Mouse (Mus musculus) adrenal gland, adult 10 weeks (tissue): ENCODE data around the gene Mylk4. TPM values are rescaled to one million over a fixed set of nuclear protein-coding genes. Genes with fewer than 3 reads are reported as not detected.

Source experiments
- polyA plus RNA-seq: library from polyadenylated mRNA; stranded (reverse); fragments of 350-450 nt; fragmentation: Illumina TruSeq; extraction: RNeasy Lipid Tissue Mini Kit (QIAGEN cat#74804); gene quantifications from one replicate; pipeline ENCODE4 v1.2.3, GENCODE M21; 2014; ENCODE audit warnings: low read depth, low replicate concordance

Mylk4 gene
- 4.3 TPM for polyA plus RNA-seq

DNA sequence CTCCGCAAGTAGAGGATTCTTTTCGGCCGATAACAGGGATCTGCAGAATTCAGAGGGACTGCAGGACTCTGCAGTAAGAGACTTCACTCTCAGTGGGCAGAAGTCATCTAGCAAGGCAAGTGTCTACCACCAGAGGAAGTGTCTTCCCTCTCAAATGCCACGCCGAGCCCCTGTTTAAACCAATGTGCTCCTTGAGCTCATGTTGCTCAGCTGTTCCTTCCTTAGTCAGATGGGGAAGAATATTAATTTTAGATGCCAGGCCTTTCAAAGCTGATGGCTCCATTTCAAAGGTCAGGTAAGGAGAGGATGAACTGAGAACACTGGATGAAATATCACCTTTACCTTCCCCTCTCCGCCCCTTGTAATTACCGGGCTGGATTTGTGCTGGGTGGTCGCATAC is at the start of gene Mylk4:
Gene Mylk4 (minus strand): TSS at position 139 of the 400 bp plus-strand sequence.

DNA sequence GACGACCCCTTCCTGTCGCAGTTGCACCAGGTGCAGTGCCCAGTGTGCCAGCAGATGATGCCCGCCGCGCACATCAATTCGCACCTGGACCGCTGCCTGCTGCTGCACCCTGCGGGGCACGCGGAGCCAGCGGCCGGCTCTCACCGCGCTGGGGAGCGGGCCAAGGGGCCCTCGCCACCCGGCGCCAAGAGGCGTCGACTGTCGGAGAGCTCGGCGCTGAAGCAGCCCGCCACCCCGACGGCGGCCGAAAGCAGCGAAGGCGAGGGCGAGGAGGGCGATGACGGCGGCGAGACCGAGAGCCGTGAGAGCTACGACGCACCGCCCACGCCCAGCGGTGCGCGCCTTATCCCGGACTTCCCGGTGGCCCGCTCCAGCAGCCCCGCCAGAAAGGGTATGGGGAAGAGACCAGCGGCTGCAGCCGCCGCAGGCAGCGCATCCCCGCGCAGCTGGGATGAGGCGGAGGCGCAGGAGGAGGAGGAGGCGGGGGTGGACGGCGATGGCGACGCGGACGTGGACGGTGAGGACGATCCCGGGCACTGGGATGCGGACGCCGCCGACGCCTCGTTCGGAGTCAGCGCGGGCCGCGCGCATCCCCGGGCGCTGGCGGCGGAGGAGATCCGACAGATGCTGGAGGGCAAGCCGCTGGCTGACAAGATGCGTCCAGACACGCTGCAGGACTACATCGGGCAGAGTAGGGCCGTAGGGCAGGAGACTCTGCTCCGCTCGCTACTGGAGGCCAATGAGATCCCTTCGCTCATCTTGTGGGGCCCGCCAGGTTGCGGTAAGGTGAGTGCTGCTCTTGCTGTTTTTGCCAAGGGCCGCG is 18.7 kb upstream of the Mylk4 start, which contains the start of gene D930007J09Rik:
Gene D930007J09Rik (minus strand): TSS at position 591 of the 823 bp plus-strand sequence.

GRCm38 (mm10) chr13:32801693-32802221 is 18.0 kb upstream of the Mylk4 start, which contains the start of gene Wrnip1:
TSS of gene Wrnip1 (plus strand) at chr13:32802038.

Other genes with a start within 250 kb of the Mylk4 start
- gene Wrnip1, start 18.1 kb upstream of the Mylk4 start, polyA plus RNA-seq = 34.1 TPM
- not detected for gene D930007J09Rik, start 18.9 kb upstream of the Mylk4 start, polyA plus RNA-seq
- gene Serpinb1a, start 67.2 kb upstream of the Mylk4 start, polyA plus RNA-seq = 268 TPM
- not detected for gene Serpinb1c, start 114.3 kb upstream of the Mylk4 start, polyA plus RNA-seq
- 192 TPM for gene Serpinb6b, start 181.3 kb upstream of the Mylk4 start, polyA plus RNA-seq
- gene Serpinb9, start 219.3 kb upstream of the Mylk4 start, polyA plus RNA-seq = 128 TPM
- gene Serpinb9b, start 243.5 kb upstream of the Mylk4 start, polyA plus RNA-seq = 0.58 TPM